In genomic region chr9:46329250-46329648, GRCm38 (mm10) we compare ENCODE assay signal across 8 mouse cellular contexts. TPM values are rescaled to one million over a fixed set of nuclear protein-coding genes. Genes with fewer than 3 reads are reported as not detected.
A peak's percentile ranks its signal among the peaks of the same experiment; 100 is the strongest.
DNase-seq lines count a peak whose midpoint lies in the region; ATAC-seq lines count a peak whose summit lies in the region.

No protein-coding gene starts in this region.

- no peaks in the 10 kb centered on the region for H3K36me3 ChIP-seq in lung, embryonic 15.5 days
- H3K36me3 ChIP-seq in forebrain, embryonic 11.5 days (ENCODE audit: control insufficient read depth, insufficient read depth, low read length), result no peaks in the 10 kb centered on the region
- H3K36me3 ChIP-seq in intestine, embryonic 15.5 days, result no peaks in the 10 kb centered on the region
- H3K36me3 ChIP-seq in midbrain, embryonic 11.5 days (ENCODE audit: control insufficient read depth, insufficient read depth, low read length), result no peaks in the 10 kb centered on the region

- H3K9ac ChIP-seq in lung, embryonic 15.5 days, result peak overlapping the region; percentile 43
- H3K9ac ChIP-seq in forebrain, embryonic 11.5 days (ENCODE audit: low read length), result peak overlapping the region; percentile 54
- peak overlapping the region; percentile 50 for H3K9ac ChIP-seq in intestine, embryonic 15.5 days
- peak overlapping the region; percentile 75 for H3K9ac ChIP-seq in midbrain, embryonic 11.5 days (ENCODE audit: low read length)

- H3K4me3 ChIP-seq in lung, embryonic 15.5 days, result peak overlapping the region; percentile 34
- peak overlapping the region; percentile 11; the same call in 1 of the 2 replicates for H3K4me3 ChIP-seq in forebrain, embryonic 11.5 days (ENCODE audit: low read depth, low read length)
- peak overlapping the region; percentile 23 for H3K4me3 ChIP-seq in intestine, embryonic 15.5 days (replicated peaks)
- H3K4me3 ChIP-seq in midbrain, embryonic 11.5 days (ENCODE audit: low read depth, low read length), result peak overlapping the region; percentile 22; the same call in 1 of the 2 replicates

- ATAC-seq in lung, embryonic 15.5 days (ENCODE audit: borderline replicate concordance, extremely low read depth, low FRiP score, low TSS enrichment), result peak; percentile 66; the same call in 1 of the 2 replicates
- no peak for ATAC-seq in forebrain, embryonic 11.5 days (replicated peaks; ENCODE audit: low FRiP score)
- ATAC-seq in intestine, embryonic 15.5 days, result peak; percentile 79
- peak; percentile 72 for ATAC-seq in midbrain, embryonic 11.5 days (ENCODE audit: low FRiP score)
- no peak for ATAC-seq in inflammation-experienced regulatory T-cells, adult 6 months

- peaks cover 11% of the 10 kb centered on the region for H3K4me1 ChIP-seq in lung, embryonic 15.5 days
- peaks cover 9% of the 10 kb centered on the region; the same call in 1 of the 2 replicates for H3K4me1 ChIP-seq in forebrain, embryonic 11.5 days (replicated peaks; ENCODE audit: control insufficient read depth, insufficient read depth, low read length)
- H3K4me1 ChIP-seq in intestine, embryonic 15.5 days (replicated peaks), result peaks cover 9% of the 10 kb centered on the region; the same call in 1 of the 2 replicates
- H3K4me1 ChIP-seq in midbrain, embryonic 11.5 days (ENCODE audit: control insufficient read depth, insufficient read depth, low read length), result peaks cover 15% of the 10 kb centered on the region

- peak overlapping the region; percentile 32 for H3K27ac ChIP-seq in lung, embryonic 15.5 days
- H3K27ac ChIP-seq in forebrain, embryonic 11.5 days (ENCODE audit: low read depth, low read length), result peak overlapping the region; percentile 85
- no peak overlapping the region for H3K27ac ChIP-seq in intestine, embryonic 15.5 days
- H3K27ac ChIP-seq in midbrain, embryonic 11.5 days (ENCODE audit: low read depth, low read length), result peak overlapping the region; percentile 91

- peaks cover 11% of the 10 kb centered on the region; the same call in 1 of the 2 replicates for H3K27me3 ChIP-seq in lung, embryonic 15.5 days
- 0 out of 2 replicates have a peak, but pooled peaks cover 3% of the 10 kb centered on the region for H3K27me3 ChIP-seq in forebrain, embryonic 11.5 days (ENCODE audit: control insufficient read depth, insufficient read depth, low read length)
- no peaks in the 10 kb centered on the region for H3K27me3 ChIP-seq in intestine, embryonic 15.5 days (replicated peaks)
- peaks cover 9% of the 10 kb centered on the region for H3K27me3 ChIP-seq in midbrain, embryonic 11.5 days (ENCODE audit: control insufficient read depth, insufficient read depth, low read length)

- no peaks in the 10 kb centered on the region for H3K9me3 ChIP-seq in lung, embryonic 15.5 days
- H3K9me3 ChIP-seq in forebrain, embryonic 11.5 days (ENCODE audit: control insufficient read depth, low read length), result no peaks in the 10 kb centered on the region
- H3K9me3 ChIP-seq in intestine, embryonic 15.5 days, result no peaks in the 10 kb centered on the region
- no peaks in the 10 kb centered on the region for H3K9me3 ChIP-seq in midbrain, embryonic 11.5 days (ENCODE audit: control insufficient read depth, low read length)

- peak overlapping the region; percentile 66 for H3K4me2 ChIP-seq in lung, embryonic 15.5 days
- peak overlapping the region; percentile 38 for H3K4me2 ChIP-seq in forebrain, embryonic 11.5 days (ENCODE audit: low read depth, low read length, severe bottlenecking)
- peak overlapping the region; percentile 66 for H3K4me2 ChIP-seq in intestine, embryonic 15.5 days (replicated peaks)
- H3K4me2 ChIP-seq in midbrain, embryonic 11.5 days, result peak overlapping the region; percentile 48

- 6% methylated on average over 19 of the region's 19 CpGs for WGBS in lung, embryonic 15.5 days
- WGBS in forebrain, embryonic 11.5 days, result 1% methylated on average over 19 of the region's 19 CpGs
- 8% methylated on average over 19 of the region's 19 CpGs for WGBS in intestine, embryonic 15.5 days
- WGBS in midbrain, embryonic 11.5 days, result 2% methylated on average over 19 of the region's 19 CpGs

- DNase-seq in lung, postnatal 36 days, result no peak
- DNase-seq in forebrain, embryonic 11.5 days (ENCODE audit: low spot score), result peak; percentile 71
- peak; percentile 96 for DNase-seq in midbrain, embryonic 11.5 days (ENCODE audit: low spot score, missing footprints)
- DNase-seq in spleen, adult 12 weeks (ENCODE audit: low spot score), result no peak
- no peak for DNase-seq in B cell, adult 2 months

RNA-seq across cellular contexts. Expression of gene 4931429L15Rik, which starts 9.5 kb away (rescaled TPM):
- not detected in 2 replicates for polyA plus RNA-seq in lung, embryonic 15.5 days (2015; fragmentation: Nextera tagmentation; extraction: Ambion mirVana)
- polyA plus RNA-seq in forebrain, embryonic 11.5 days (2014; fragmentation: Nextera tagmentation; extraction: Ambion mirVana), result not detected in 2 replicates
- not detected in 2 replicates for polyA plus RNA-seq in intestine, embryonic 15.5 days (2015; fragmentation: Nextera tagmentation; extraction: Ambion mirVana)
- 0.15 TPM in 1 of 2 replicates, not detected in the other for polyA plus RNA-seq in midbrain, embryonic 11.5 days (2014; fragmentation: Nextera tagmentation; extraction: Ambion mirVana)
- not detected for polyA plus RNA-seq in inflammation-experienced regulatory T-cells, adult 6 months (2017; shearing (Covaris generic))

RNA-seq across cellular contexts. Expression of gene Bud13, which starts 46.4 kb away (rescaled TPM):
- polyA plus RNA-seq in lung, embryonic 15.5 days (2015; fragmentation: Nextera tagmentation; extraction: Ambion mirVana), result 24.4 and 26.4 TPM in 2 replicates
- 28.5 and 29.9 TPM in 2 replicates for polyA plus RNA-seq in forebrain, embryonic 11.5 days (2014; fragmentation: Nextera tagmentation; extraction: Ambion mirVana)
- 19.7 and 20.0 TPM in 2 replicates for polyA plus RNA-seq in intestine, embryonic 15.5 days (2015; fragmentation: Nextera tagmentation; extraction: Ambion mirVana)
- polyA plus RNA-seq in midbrain, embryonic 11.5 days (2014; fragmentation: Nextera tagmentation; extraction: Ambion mirVana), result 26.4 and 27.1 TPM in 2 replicates
- 10 to 100 TPM; 12.1 to 19.9 (median 19.7) TPM for polyA plus RNA-seq in inflammation-experienced regulatory T-cells, adult 6 months (2017; shearing (Covaris generic))

RNA-seq across cellular contexts. Expression of gene Zpr1, which starts 56.4 kb away (rescaled TPM):
- 51.0 and 53.8 TPM in 2 replicates for polyA plus RNA-seq in lung, embryonic 15.5 days (2015; fragmentation: Nextera tagmentation; extraction: Ambion mirVana)
- 58.6 and 61.4 TPM in 2 replicates for polyA plus RNA-seq in forebrain, embryonic 11.5 days (2014; fragmentation: Nextera tagmentation; extraction: Ambion mirVana)
- polyA plus RNA-seq in intestine, embryonic 15.5 days (2015; fragmentation: Nextera tagmentation; extraction: Ambion mirVana), result 57.2 and 63.2 TPM in 2 replicates
- polyA plus RNA-seq in midbrain, embryonic 11.5 days (2014; fragmentation: Nextera tagmentation; extraction: Ambion mirVana), result 59.3 and 62.0 TPM in 2 replicates
- 10 to 100 TPM; 30.3 to 38.3 (median 37.5) TPM for polyA plus RNA-seq in inflammation-experienced regulatory T-cells, adult 6 months (2017; shearing (Covaris generic))

Comparison
In these comparisons a context has a peak if more than half of its experiments do, and no peak if none do; other contexts are left out.
1. ATAC-seq: peak in lung, embryonic 15.5 days (single experiment), intestine, embryonic 15.5 days (single experiment) and midbrain, embryonic 11.5 days (single experiment); none in forebrain, embryonic 11.5 days (single experiment) and inflammation-experienced regulatory T-cells, adult 6 months (single experiment).
2. DNase-seq: peak in forebrain, embryonic 11.5 days (single experiment) and midbrain, embryonic 11.5 days (single experiment); none in lung, postnatal 36 days (single experiment), spleen, adult 12 weeks (single experiment) and B cell, adult 2 months (0 of 2).
3. Peak in every context shown above with its lines, with median percentiles within 50 percentile points of each other: H3K4me2 ChIP-seq, H3K4me3 ChIP-seq and H3K9ac ChIP-seq.